In genomic region chr17:88529519-88530235, GRCm38 (mm10) we compare ENCODE assay signal across 8 mouse cellular contexts. TPM values are rescaled to one million over a fixed set of nuclear protein-coding genes. Genes with fewer than 3 reads are reported as not detected.
DNase-seq lines count a peak whose midpoint lies in the region; ATAC-seq and TF ChIP-seq lines count a peak whose summit lies in the region.

Gene Ppp1r21, plus strand, starts transcription at chr17:88530118.

- H3K4me1 ChIP-seq in embryonic facial prominence, embryonic 14.5 days (ENCODE audit: control insufficient read depth, insufficient read depth, low read length), result peaks cover 11% of the 10 kb centered on the region; the same call in 1 of the 2 replicates
- peaks cover 2% of the 10 kb centered on the region; the same call in 1 of the 2 replicates for H3K4me1 ChIP-seq in heart, adult 2 months (ENCODE audit: control insufficient read depth, insufficient read depth, low read length)
- H3K4me1 ChIP-seq in limb, embryonic 13.5 days, result peaks cover 13% of the 10 kb centered on the region
- peaks cover 9% of the 10 kb centered on the region for H3K4me1 ChIP-seq in midbrain, embryonic 16.5 days (ENCODE audit: control insufficient read depth, insufficient read depth, low read length)

- TF ChIP-seq POLR2A in heart, adult 2 months (IDR thresholded peaks at IDR 0.05; ENCODE audit: insufficient read depth, low read depth, low read length), result peak; percentile 86

- no peaks in the 10 kb centered on the region for H3K36me3 ChIP-seq in embryonic facial prominence, embryonic 14.5 days (ENCODE audit: control insufficient read depth, insufficient read depth, low read length)
- no peaks in the 10 kb centered on the region for H3K36me3 ChIP-seq in heart, adult 2 months (ENCODE audit: control insufficient read depth, insufficient read depth, low read length)
- no peaks in the 10 kb centered on the region for H3K36me3 ChIP-seq in limb, embryonic 13.5 days
- H3K36me3 ChIP-seq in midbrain, embryonic 16.5 days (ENCODE audit: control insufficient read depth, insufficient read depth, low read length), result 0 out of 2 replicates have a peak, but pooled peaks cover 2% of the 10 kb centered on the region

- intact Hi-C loops in heart, adult 2 months (cut with DNase I), result loop anchor here (2.0 to 10.0 kb wide), 2 partner anchors 29 to 465 kb away; partner anchors contain the start of gene Fbxo11

- H3K79me2 ChIP-seq in heart, adult 2 months (replicated peaks; ENCODE audit: control insufficient read depth, insufficient read depth, low read length), result 0 out of 2 replicates have a peak, but pooled peaks cover 3% of the 10 kb centered on the region

- no peaks in the 10 kb centered on the region for H3K27me3 ChIP-seq in embryonic facial prominence, embryonic 14.5 days (replicated peaks; ENCODE audit: control insufficient read depth, insufficient read depth, low read length)
- no peaks in the 10 kb centered on the region for H3K27me3 ChIP-seq in heart, adult 2 months (ENCODE audit: control insufficient read depth, insufficient read depth, low read length)
- no peaks in the 10 kb centered on the region for H3K27me3 ChIP-seq in limb, embryonic 13.5 days
- no peaks in the 10 kb centered on the region for H3K27me3 ChIP-seq in midbrain, embryonic 16.5 days (ENCODE audit: control insufficient read depth, insufficient read depth, low read depth, low read length)

- H3K4me2 ChIP-seq in embryonic facial prominence, embryonic 14.5 days (ENCODE audit: low read depth, low read length), result peak within 1 kb of the TSS; percentile 63
- peak within 1 kb of the TSS; percentile 74 for H3K4me2 ChIP-seq in limb, embryonic 13.5 days (replicated peaks)
- peak within 1 kb of the TSS; percentile 80 for H3K4me2 ChIP-seq in midbrain, embryonic 16.5 days (ENCODE audit: low read length)

- peak; percentile 88 for DNase-seq in 3T3-L1 (ENCODE audit: low read depth, low spot score)
- DNase-seq in adrenal gland, postnatal 4 days (ENCODE audit: low spot score in 2 of 2), result peak; percentile 94 to 95
- peak; percentile 98 for DNase-seq in embryonic facial prominence, embryonic 14.5 days (ENCODE audit: low spot score)
- DNase-seq in heart, adult 2 months, result peak; percentile 97
- peak; percentile 97 to 98 for DNase-seq in kidney, adult 8-10 months
- peak; percentile 91 to 98 for DNase-seq in spleen, postnatal 10 days (ENCODE audit: low spot score in 2 of 2)

- H3K9me3 ChIP-seq in embryonic facial prominence, embryonic 14.5 days (ENCODE audit: control insufficient read depth, low read length), result no peaks in the 10 kb centered on the region
- H3K9me3 ChIP-seq in limb, embryonic 13.5 days, result no peaks in the 10 kb centered on the region
- no peaks in the 10 kb centered on the region for H3K9me3 ChIP-seq in midbrain, embryonic 16.5 days (replicated peaks; ENCODE audit: control insufficient read depth, low read length, poor library complexity, severe bottlenecking)

- peak within 1 kb of the TSS; percentile 70 for H3K4me3 ChIP-seq in embryonic facial prominence, embryonic 14.5 days (ENCODE audit: low read depth, low read length)
- H3K4me3 ChIP-seq in heart, adult 2 months, result peak within 1 kb of the TSS; percentile 87
- peak within 1 kb of the TSS; percentile 67 for H3K4me3 ChIP-seq in limb, embryonic 13.5 days
- peak within 1 kb of the TSS; percentile 77 for H3K4me3 ChIP-seq in midbrain, embryonic 16.5 days (ENCODE audit: low read depth, low read length)

- TF ChIP-seq EP300 in heart, adult 2 months (IDR thresholded peaks at IDR 0.05; ENCODE audit: insufficient read depth, low read depth, low read length), result 0 out of 2 replicates have a peak, but pooled peaks have one; percentile 24

- ATAC-seq in embryonic facial prominence, embryonic 14.5 days (ENCODE audit: low read depth), result peak; percentile 97
- peak; percentile 96 for ATAC-seq in limb, embryonic 13.5 days (ENCODE audit: low FRiP score, low read depth)
- ATAC-seq in midbrain, embryonic 16.5 days, result peak; percentile 96

- WGBS in embryonic facial prominence, embryonic 14.5 days, result 8% methylated on average over 29 of the region's 49 CpGs
- 5% methylated on average over 41 of the region's 49 CpGs for WGBS in heart, adult 2 months
- 10% methylated on average over 33 of the region's 49 CpGs for WGBS in limb, embryonic 13.5 days
- WGBS in midbrain, embryonic 16.5 days, result 7% methylated on average over 35 of the region's 49 CpGs

- no peak for TF ChIP-seq CTCF in heart, adult 2 months (IDR thresholded peaks at IDR 0.05)

- peak within 1 kb of the TSS; percentile 82 for H3K27ac ChIP-seq in embryonic facial prominence, embryonic 14.5 days (replicated peaks; ENCODE audit: low read depth, low read length)
- peak within 1 kb of the TSS; percentile 66 for H3K27ac ChIP-seq in heart, adult 2 months
- no peak within 1 kb of the TSS; the same call in 1 of the 2 replicates for H3K27ac ChIP-seq in limb, embryonic 13.5 days
- H3K27ac ChIP-seq in midbrain, embryonic 16.5 days (ENCODE audit: low read length), result peak within 1 kb of the TSS; percentile 97

- H3K9ac ChIP-seq in embryonic facial prominence, embryonic 14.5 days (ENCODE audit: low read depth, low read length), result peak within 1 kb of the TSS; percentile 77
- peak within 1 kb of the TSS; percentile 63 for H3K9ac ChIP-seq in heart, adult 2 months (ENCODE audit: low read depth, low read length)
- H3K9ac ChIP-seq in limb, embryonic 13.5 days, result peak within 1 kb of the TSS; percentile 74
- peak within 1 kb of the TSS; percentile 83 for H3K9ac ChIP-seq in midbrain, embryonic 16.5 days (ENCODE audit: low read depth, low read length)

RNA-seq across cellular contexts. Expression of gene Ppp1r21, which starts in this region (rescaled TPM):
- 10 to 100 TPM; 43.9 to 49.9 TPM for total RNA-seq in adrenal gland, postnatal 4 days (2021)
- 23.5 and 24.1 TPM in 2 replicates for polyA plus RNA-seq in embryonic facial prominence, embryonic 14.5 days (2014; fragmentation: Nextera tagmentation; extraction: Ambion mirVana)
- 1 to 10 TPM; 8.8 to 9.9 TPM for total RNA-seq in heart, adult 2 months (2021)
- polyA plus RNA-seq in heart, adult 2 months (2012; rRNA removed), result 9.2 and 14.1 TPM in 2 replicates
- polyA plus RNA-seq in limb, embryonic 13.5 days (2015; fragmentation: Nextera tagmentation; extraction: Ambion mirVana), result 22.3 and 23.6 TPM in 2 replicates
- polyA plus RNA-seq in midbrain, embryonic 16.5 days (2015; fragmentation: Nextera tagmentation; extraction: Ambion mirVana), result 37.9 and 39.5 TPM in 2 replicates

Comparison
In these comparisons a context has a peak if more than half of its experiments do, and no peak if none do; other contexts are left out.
1. RNA of gene Ppp1r21 (total RNA-seq): 43.9 to 49.9 TPM in adrenal gland, postnatal 4 days; 8.8 to 9.9 TPM in heart, adult 2 months; every median in the first group is over 4 times any median in the second.
2. Peak in every context shown above with its lines, with median percentiles within 50 percentile points of each other: DNase-seq, ATAC-seq, H3K4me2 ChIP-seq, H3K4me3 ChIP-seq and H3K9ac ChIP-seq.